Mouse (Mus musculus) brain, adult 2 months (tissue): ENCODE data around the gene Arhgap42.

ENCODE experiments used
- DNase-seq: peaks from one replicate; pipeline ENCODE4 v3.0.0; 2011; ENCODE audit warnings: low read depth, low spot score

Arhgap42 gene

DNA sequence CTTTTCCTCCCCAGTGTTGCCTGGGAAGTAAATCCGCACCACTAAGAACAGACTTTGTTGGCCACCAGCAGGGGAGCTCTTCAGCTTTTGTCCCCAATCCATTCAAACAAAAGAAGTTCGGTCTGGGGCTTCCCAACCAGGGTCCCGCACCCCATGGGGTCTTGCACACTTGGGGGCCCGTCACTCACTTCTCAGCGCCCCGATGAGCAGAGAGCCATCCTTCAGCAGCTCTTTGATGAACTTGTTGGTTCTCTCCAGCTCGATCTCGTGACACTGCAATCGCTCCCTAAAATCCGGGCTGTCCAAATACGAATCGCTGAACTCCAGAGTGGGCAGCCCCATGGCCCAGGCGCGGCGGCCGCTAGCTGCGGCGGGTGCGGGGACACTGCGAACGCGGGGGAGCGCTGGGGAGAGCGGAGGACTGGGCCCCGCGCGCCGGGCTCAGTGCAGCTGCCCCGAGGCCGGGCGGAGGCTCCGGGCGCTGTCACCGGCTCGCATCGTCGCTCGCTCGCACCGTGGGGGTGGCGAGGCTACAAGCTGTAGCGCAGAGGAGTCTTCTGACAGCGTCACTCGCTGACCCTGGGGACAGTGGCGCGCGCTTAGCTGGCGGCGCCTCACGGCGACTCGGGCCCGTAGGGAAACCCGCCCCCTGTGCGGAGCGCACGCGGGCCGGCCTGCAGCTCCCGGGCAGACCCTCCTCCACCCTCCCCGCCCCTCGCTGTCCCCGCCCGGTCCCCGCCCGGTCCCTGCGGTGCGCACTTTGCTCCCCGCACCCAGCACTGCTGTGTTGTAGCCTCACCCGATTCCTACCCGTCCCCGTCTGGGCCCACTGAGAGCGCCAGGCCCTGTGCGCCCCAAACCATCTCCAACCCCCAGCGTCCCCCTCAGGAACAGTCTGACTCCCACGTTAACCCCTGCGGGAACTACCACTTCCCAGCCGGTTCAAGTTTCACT lies at the start of gene Arhgap42:
Arhgap42 (minus strand) TSS at position 664 of the 954 bp plus-strand sequence.
- DNase-seq, result peak; percentile 76

- no peak for DNase-seq
Observed at GRCm38 (mm10) chr9:9288140-9288539, 49.2 kb upstream of the Arhgap42 start.

- DNase-seq, result no peak
Observed at GRCm38 (mm10) chr9:9269305-9269704, 30.4 kb upstream of the Arhgap42 start.

DNA sequence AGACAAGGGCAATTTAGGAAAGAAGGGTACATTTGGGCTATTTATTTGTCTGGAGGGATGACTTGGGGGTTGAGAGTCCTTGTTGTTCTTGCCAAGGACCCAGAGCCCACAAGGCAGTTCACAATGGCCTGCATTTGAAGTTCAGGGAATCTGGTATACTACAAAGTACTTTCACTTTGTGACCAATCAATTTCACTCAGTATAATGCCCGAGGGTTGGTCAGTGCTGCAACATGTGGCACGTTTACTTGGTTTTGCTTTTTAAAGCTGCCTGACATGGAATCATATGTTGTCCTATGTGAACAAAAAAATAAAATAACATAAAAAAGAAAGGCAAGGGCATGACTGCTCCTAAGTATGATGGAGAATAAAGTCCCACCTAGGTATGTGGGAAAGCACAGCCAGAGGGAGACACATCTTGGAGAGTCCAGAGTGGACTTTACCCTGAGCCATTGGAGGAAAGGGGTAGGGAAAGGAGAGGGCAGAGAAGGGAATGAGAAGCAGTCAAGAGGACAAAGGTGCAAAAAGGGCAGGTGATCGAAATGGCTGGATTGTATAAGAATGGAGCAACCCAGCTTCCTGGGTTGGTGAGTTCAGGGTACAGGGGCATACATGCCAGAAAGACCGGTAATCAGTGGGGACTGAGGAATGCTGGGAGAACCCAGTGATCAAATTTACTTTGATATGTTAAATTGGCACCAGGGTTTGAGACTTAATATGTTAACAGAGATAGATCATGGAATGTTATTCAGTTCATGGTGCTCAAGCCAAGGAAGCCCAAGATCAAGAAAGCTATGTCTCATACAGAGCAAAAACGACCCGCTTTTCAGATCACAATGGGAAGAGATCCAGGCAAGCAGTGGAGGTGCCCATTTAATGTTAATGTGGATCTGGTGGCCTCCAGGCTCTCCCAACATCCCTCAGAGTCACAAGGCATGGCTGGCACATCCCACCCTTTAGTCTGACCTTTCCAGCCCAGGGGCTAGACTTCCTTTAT lies 29.0 kb upstream of the Arhgap42 start:
- DNase-seq, result no peak

DNA sequence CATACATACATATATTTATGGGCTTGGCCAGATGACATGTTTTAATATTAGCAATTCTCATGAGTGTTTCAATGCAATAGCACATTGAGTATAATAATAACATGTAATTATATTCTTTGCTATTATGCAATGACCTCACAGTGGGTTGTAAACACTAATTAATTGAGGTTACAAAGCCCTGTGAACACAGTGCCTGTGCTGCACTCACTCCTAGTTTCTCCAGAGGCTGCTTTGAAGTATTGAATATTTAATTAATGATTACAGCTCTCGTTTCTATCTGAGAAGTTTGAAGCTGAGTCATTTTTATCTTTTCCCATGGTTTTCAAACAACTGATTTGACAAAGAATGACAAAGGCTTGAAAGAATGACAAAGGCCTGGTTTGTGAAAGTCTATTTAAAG lies 24.6 kb upstream of the Arhgap42 start:
- no peak for DNase-seq

DNA sequence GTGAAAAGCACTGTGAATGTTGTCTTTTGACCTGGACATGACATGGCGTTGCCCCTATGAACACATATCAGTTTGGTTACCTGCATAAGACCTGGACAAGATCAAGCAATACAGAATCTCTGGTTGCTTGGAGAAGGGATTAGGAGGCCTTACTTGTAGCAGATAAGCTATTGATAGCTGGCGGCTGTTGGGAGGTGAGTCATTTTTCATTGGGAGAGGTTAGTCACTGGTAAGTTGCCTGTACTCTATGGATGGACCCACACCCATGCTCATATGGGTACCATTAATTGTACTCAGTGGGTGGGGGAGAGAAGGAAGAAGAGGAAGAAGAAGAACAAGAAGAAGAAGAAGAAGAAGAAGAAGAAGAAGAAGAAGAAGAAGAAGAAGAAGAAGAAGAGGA lies 23.6 kb upstream of the Arhgap42 start:
- DNase-seq, result no peak

GRCm38 (mm10) chr9:9254764-9255163 lies 15.9 kb upstream of the Arhgap42 start:
- DNase-seq, result peak; percentile 75

DNA sequence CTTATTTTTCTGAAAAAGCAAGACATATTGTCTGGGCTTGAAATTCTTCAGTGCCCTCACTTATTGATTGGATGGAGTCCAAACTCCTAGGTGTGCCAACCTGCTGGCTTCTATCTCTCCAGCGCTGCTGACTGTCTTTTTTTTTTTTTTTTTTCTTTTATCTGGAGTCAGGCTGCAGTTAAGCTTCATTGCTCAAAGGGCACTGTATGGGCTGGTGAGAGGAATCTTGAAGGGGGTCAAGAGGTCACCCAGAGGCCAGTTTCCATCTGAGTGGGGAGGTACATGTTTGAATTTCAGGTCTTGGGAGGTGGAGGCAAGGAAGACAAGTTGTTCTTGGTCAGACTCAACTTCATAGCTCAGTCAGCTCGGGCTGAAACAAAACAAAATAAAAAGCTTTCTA lies 9.6 kb upstream of the Arhgap42 start:
- no peak for DNase-seq

DNA sequence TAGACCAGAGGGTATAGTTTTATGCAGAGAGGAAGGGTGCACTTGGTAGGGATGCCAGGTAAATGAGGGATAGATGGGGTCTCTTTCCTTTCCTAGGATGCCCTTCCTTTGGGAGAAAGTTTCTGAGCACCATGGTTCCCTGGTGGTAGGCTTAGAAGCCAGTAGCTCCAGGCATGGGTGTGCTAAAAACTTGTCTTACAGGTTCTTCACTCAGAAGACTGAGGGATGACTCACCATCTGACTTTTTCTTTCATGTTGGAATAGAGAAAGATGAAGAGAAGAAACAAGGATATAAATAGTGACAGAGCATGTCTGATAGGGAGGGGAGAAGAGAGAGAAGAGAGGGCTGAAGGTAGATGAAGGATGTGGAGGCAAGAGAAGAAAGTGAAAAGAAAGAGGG lies 7.1 kb upstream of the Arhgap42 start:
- DNase-seq, result peak; percentile 56

- no peak for DNase-seq
Observed at GRCm38 (mm10) chr9:9243834-9244233, 4.9 kb upstream of the Arhgap42 start.

GRCm38 (mm10) chr9:9241202-9241795 lies 2.4 kb upstream of the Arhgap42 start:
- peak; percentile 44 for DNase-seq

DNA sequence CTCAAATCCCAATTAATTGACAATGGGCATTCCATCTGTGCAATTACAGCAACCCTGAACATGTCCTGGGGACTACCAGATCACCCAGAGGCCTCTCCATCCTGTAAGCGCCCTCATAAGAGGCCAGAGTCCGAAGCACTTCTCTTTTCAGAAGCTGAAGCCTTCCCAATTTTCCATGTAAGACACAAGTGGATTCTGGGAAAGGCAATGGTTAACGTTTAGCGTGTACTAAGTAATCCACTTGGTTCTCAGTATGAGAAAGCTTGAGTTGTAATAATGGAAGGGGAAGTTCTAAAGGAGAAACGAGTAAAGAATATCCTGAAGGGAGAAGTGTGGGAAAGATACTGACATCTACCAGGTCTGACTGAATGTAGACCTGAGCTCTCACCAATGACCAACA lies 1.4 kb downstream of the Arhgap42 start:
- DNase-seq, result no peak

DNA sequence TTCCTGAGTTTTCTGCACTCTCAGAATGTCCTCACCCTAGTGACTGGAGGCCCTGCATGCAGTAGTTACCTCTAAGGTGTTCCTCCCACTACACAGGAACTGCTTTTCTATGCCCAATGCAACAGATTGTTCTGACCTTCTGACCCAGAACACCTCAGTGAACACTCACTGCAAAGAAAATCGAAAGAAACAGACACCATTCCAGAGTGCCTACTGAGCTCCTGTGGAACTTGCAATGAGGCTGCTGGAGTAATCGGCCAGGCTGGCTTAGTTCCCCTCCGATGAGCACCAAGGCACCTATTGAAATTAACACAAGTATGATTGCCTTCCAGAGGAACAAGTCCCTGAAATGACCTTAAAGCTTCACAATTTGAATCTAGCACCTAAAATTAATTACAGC lies 9.2 kb downstream of the Arhgap42 start:
- DNase-seq, result no peak

GRCm38 (mm10) chr9:9224837-9225236 lies 14.1 kb downstream of the Arhgap42 start:
- DNase-seq, result no peak

GRCm38 (mm10) chr9:9223384-9223783 lies 15.5 kb downstream of the Arhgap42 start:
- DNase-seq, result no peak

GRCm38 (mm10) chr9:9221950-9222486 lies 16.9 kb downstream of the Arhgap42 start:
- no peak for DNase-seq

- no peak for DNase-seq
Observed at GRCm38 (mm10) chr9:9221185-9221584, 17.7 kb downstream of the Arhgap42 start.

GRCm38 (mm10) chr9:9218301-9218700 lies 20.6 kb downstream of the Arhgap42 start:
- DNase-seq, result no peak

- DNase-seq, result no peak
Observed at GRCm38 (mm10) chr9:9214849-9215248, 24.1 kb downstream of the Arhgap42 start.

DNA sequence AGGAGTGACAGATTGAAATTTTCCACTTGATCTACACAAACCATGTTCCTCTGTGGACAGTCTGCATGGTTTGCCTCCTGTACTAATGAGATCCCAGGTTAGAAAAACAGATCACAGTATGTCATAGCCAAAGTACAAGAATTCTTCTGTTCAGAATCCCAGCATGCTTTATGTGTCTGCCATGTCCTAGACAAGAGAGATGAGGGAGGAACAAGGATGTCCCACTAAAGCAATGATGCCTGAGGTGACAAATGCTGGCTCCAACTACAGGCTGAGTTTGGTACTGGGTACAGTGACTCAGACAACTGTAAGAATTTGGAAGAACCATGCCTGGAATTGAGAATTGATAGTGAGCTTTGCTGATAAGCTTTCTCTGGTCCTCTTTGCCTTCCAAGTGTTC lies 24.6 kb downstream of the Arhgap42 start:
- no peak for DNase-seq

DNA sequence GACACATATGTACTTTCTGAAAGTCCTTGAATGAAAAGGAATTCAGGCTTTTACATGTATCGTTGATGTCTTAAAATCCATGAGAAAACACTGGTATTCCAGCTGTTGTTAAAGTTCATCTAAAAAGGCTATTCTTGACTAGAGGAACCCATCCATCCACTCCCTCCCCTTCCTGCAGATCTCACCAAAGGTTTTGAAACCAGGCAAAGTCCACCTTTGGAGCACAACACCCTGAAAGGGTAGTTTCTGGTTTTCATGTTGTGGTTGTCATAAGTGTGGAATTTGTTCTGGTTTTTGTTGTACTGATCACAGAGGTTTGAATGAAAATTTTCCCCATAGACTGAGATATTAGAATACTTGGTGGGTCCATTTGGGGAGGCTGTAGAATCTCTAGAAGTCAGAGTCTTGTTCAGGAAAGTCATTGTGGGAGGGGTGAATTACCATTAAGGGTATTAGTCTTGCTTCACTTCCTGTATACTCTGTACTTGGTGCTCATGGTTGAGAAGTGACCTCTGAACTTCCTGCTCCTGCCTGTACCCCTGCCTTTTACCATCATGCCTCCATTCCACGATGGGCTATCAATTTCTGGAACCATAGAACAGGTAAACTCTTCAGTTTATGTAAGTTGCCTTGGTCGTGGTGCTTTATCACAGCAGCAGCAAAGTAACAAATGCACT lies 27.4 kb downstream of the Arhgap42 start:
- DNase-seq, result no peak
